Comparison of ENCODE assay signal across 20 mouse cellular contexts in genomic region chr6:97272349-97272748, GRCm38 (mm10). TPM values are rescaled to one million over a fixed set of nuclear protein-coding genes. Genes with fewer than 3 reads are reported as not detected.
"Had no signal": no experiment of that assay in that cellular context is flagged by ENCODE, and none has a peak within 500 bp of the region (broad histone marks: within the 10 kb centered on the region; RNA-seq: fewer than 3 reads in every experiment).

No protein-coding gene starts in this region.

- H3K9me3 ChIP-seq: liver, embryonic 12.5 days; midbrain, embryonic 10.5 days; midbrain, embryonic 12.5 days; neural tube, embryonic 13.5 days; neural tube, embryonic 15.5 days had no signal

- H3K4me3 ChIP-seq: liver, embryonic 12.5 days; midbrain, embryonic 10.5 days; midbrain, embryonic 12.5 days; myocyte; neural tube, embryonic 13.5 days; neural tube, embryonic 15.5 days had no signal

- H3K4me1 ChIP-seq: liver, embryonic 12.5 days had no signal

- H3K27ac ChIP-seq: liver, embryonic 12.5 days; liver, embryonic 14.5 days; midbrain, embryonic 10.5 days; midbrain, embryonic 12.5 days; neural tube, embryonic 13.5 days; neural tube, embryonic 15.5 days had no signal

- H3K9ac ChIP-seq: liver, embryonic 12.5 days; liver, embryonic 14.5 days; midbrain, embryonic 12.5 days; neural tube, embryonic 13.5 days; neural tube, embryonic 15.5 days had no signal

- H3K4me2 ChIP-seq: liver, embryonic 12.5 days; midbrain, embryonic 12.5 days; neural tube, embryonic 13.5 days; neural tube, embryonic 15.5 days had no signal

- H3K27me3 ChIP-seq: liver, embryonic 12.5 days; neural tube, embryonic 13.5 days; neural tube, embryonic 15.5 days had no signal

- ATAC-seq: liver, embryonic 12.5 days; midbrain, embryonic 16.5 days had no signal

- H3K36me3 ChIP-seq: liver, embryonic 12.5 days; midbrain, embryonic 10.5 days; midbrain, embryonic 12.5 days; neural tube, embryonic 13.5 days; neural tube, embryonic 15.5 days had no signal

- DNase-seq: midbrain, embryonic 14.5 days; right cerebral cortex, adult 18-20 months; right cerebral cortex, postnatal 25 days; right cerebral cortex, postnatal 4 days; spleen, adult 18-20 months; thymus, adult 18-20 months; thymus, postnatal 14 days; thymus, postnatal 36 days had no signal

RNA-seq across cellular contexts. Expression of gene Lmod3, which starts 19.8 kb away (rescaled TPM):
- total RNA-seq: megakaryocyte, adult 5-6 weeks; megakaryocyte-erythroid progenitor cell, adult 5-6 weeks had no signal
- polyA plus RNA-seq: liver, embryonic 14.5 days; midbrain, embryonic 10.5 days; midbrain, embryonic 12.5 days; midbrain, embryonic 14.5 days; midbrain, embryonic 16.5 days; small intestine, adult 2 months; stomach, embryonic 14.5 days had no signal
